Mouse (Mus musculus) layer of hippocampus, adult 9-10 months (tissue): ENCODE results near the gene Spef1.

Source experiments
- DNase-seq: peaks from one replicate; pipeline ENCODE4 v3.0.0; 2022; ENCODE audit warnings: low spot score

The Spef1 gene

GRCm38 (mm10) chr2:131172322-131172721 lies 14.8 kb downstream of the Spef1 start:
- no peak for DNase-seq

GRCm38 (mm10) chr2:131171401-131172104 lies 15.5 kb downstream of the Spef1 start:
- no peak for DNase-seq

- DNase-seq, result no peak
Observed at GRCm38 (mm10) chr2:131170936-131171335, 16.1 kb downstream of the Spef1 start.

- DNase-seq, result no peak
Observed at GRCm38 (mm10) chr2:131168914-131169313, 18.2 kb downstream of the Spef1 start.

GRCm38 (mm10) chr2:131167984-131168383 lies 19.1 kb downstream of the Spef1 start:
- DNase-seq, result no peak

GRCm38 (mm10) chr2:131166172-131166571 lies 20.9 kb downstream of the Spef1 start:
- no peak for DNase-seq

GRCm38 (mm10) chr2:131163924-131164323 lies 23.2 kb downstream of the Spef1 start:
- DNase-seq, result no peak

- no peak for DNase-seq
Observed at GRCm38 (mm10) chr2:131160671-131161111, 26.4 kb downstream of the Spef1 start.

- peak; percentile 88 for DNase-seq
Observed at GRCm38 (mm10) chr2:131159938-131160581, 27.0 kb downstream of the Spef1 start, which contains the start of gene 1700037H04Rik. 1700037H04Rik (minus strand) TSS chr2:131160081.

- DNase-seq, result no peak
Observed at GRCm38 (mm10) chr2:131159491-131159910, 27.6 kb downstream of the Spef1 start.

GRCm38 (mm10) chr2:131156987-131157386 lies 30.1 kb downstream of the Spef1 start:
- DNase-seq, result no peak

- no peak for DNase-seq
Observed at GRCm38 (mm10) chr2:131154036-131154435, 33.0 kb downstream of the Spef1 start.

- no peak for DNase-seq
Observed at GRCm38 (mm10) chr2:131152166-131152730, 34.8 kb downstream of the Spef1 start.

GRCm38 (mm10) chr2:131149254-131149578 lies 37.9 kb downstream of the Spef1 start:
- no peak for DNase-seq

GRCm38 (mm10) chr2:131148353-131149253 lies 38.5 kb downstream of the Spef1 start:
- no peak for DNase-seq

GRCm38 (mm10) chr2:131147043-131147365 lies 40.1 kb downstream of the Spef1 start:
- DNase-seq, result no peak

- no peak for DNase-seq
Observed at GRCm38 (mm10) chr2:131146193-131147042, 40.7 kb downstream of the Spef1 start.

- DNase-seq, result no peak
Observed at GRCm38 (mm10) chr2:131145536-131145935, 41.5 kb downstream of the Spef1 start.

GRCm38 (mm10) chr2:131145121-131145520 lies 42.0 kb downstream of the Spef1 start:
- DNase-seq, result no peak

GRCm38 (mm10) chr2:131143007-131143780 lies 43.9 kb downstream of the Spef1 start:
- DNase-seq, result no peak

GRCm38 (mm10) chr2:131142592-131142991 lies 44.5 kb downstream of the Spef1 start:
- DNase-seq, result peak; percentile 32
